Mouse (Mus musculus) bone marrow, adult 2 months (tissue): ENCODE data around the gene Plac9a. TPM values are rescaled to one million over a fixed set of nuclear protein-coding genes. Genes with fewer than 3 reads are reported as not detected.
"Not testable (repeated sequence)": the region's sequence is repeated elsewhere in the genome, so short reads cannot be mapped to it uniquely, and the experiment has no call there.

Experiments
- H3K27ac ChIP-seq: fragments of 200-500 bp; 2 replicates; pipeline ENCODE4 v1.5.1; 2012; ENCODE audit warnings: low read depth, mild to moderate bottlenecking, control low read depth, inconsistent platforms, low read length; ENCODE audit not compliant: control insufficient read depth, poor library complexity, insufficient read depth
- H3K4me1 ChIP-seq: fragments of 200-500 bp; 2 replicates; pipeline ENCODE4 v1.6.1; 2011; ENCODE audit warnings: low read length; ENCODE audit not compliant: control insufficient read depth, insufficient read depth
- H3K4me3 ChIP-seq: fragments of 200-500 bp; replicated peaks from 2 replicates; pipeline ENCODE3; 2011; ENCODE audit warnings: mild to moderate bottlenecking, low read depth, low read length, control low read depth; ENCODE audit not compliant: control insufficient read depth
- CTCF ChIP-seq: fragments of 200-500 bp; IDR thresholded peaks from 2 replicates; pipeline ENCODE4 v1.5.1; 2011; ENCODE audit warnings: low read length, control low read depth; ENCODE audit not compliant: control insufficient read depth, insufficient read depth
- POLR2A ChIP-seq: fragments of 200-500 bp; IDR thresholded peaks from 2 replicates; pipeline ENCODE4 v1.6.1; 2011; ENCODE audit warnings: low read depth, mild to moderate bottlenecking, control low read depth, low read length, borderline replicate concordance; ENCODE audit not compliant: control insufficient read depth
- WGBS: fragments of 180-500 bp; shearing (Covaris S2); methylation state at CpG from one replicate; pipeline ENCODE4 v1.1.7; 2018; 5-methylcytosine and 5-hydroxymethylcytosine counted together
- polyA plus RNA-seq: library from polyadenylated mRNA; stranded (reverse); fragments of >200 nt; gene quantifications from 2 replicates; pipeline ENCODE4 v1.2.4, GENCODE M21; 2011; ENCODE audit warnings: low replicate concordance; ENCODE audit not compliant: missing spikeins, insufficient read depth, insufficient read length

Gene Plac9a
- polyA plus RNA-seq, 1 experiment: not detected

GRCm38 (mm10) chr14:25876640-25877039, 26.3 kb downstream of the Plac9a start:
- not testable (repeated sequence) for H3K4me1 ChIP-seq, H3K27ac ChIP-seq, H3K4me3 ChIP-seq
- no CpG with 5 or more reads among the region's 7 CpGs for WGBS

- H3K4me3 ChIP-seq: no peak overlapping the region
- H3K4me1 ChIP-seq: no peaks in the 10 kb centered on the region
- 87% methylated on average over 8 of the region's 8 CpGs for WGBS
- TF ChIP-seq POLR2A: no peak
- no peak for TF ChIP-seq CTCF
- no peak overlapping the region for H3K27ac ChIP-seq
These were observed 30.2 kb downstream of the Plac9a start for GRCm38 (mm10) chr14:25872461-25873415.

DNA sequence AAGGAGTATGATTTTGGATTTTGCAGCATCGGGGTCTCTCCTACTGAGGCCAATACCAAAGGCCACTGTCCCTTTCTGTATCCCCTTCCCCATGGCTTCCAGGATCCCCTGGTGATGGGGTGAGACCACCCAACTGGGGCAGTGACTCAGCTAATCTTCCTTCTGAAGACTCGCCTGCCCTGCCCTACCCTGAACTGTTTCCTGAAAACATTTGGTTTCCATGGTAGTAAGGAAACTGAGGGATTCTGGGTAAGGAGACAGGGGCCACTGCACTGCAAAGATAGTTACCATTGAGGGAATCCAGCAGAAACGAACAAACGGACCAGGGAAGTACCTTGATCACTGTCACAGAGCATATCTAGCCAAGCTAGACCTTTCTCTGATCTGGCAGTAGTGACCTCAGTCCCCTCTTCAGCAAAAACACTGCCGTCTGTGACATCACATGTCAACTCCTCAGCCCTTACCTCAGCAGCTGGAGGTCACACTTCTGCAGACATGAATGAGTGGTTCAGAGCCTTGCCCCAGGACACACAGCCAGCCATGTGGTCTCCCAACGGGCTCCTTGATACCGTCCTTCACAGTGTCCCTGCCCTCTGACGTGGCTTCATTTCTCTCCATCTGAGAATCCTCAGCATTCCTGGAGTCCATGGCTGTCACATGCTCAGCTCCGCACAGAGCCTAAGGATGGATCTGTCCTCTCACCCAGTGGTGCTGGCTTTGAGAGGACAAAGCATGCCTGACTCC, 33.6 kb downstream of the Plac9a start:
- TF ChIP-seq CTCF: no peak
- Histone ChIP-seq H3K4me1 (peaks cover 2% of the 10 kb centered on the region; the same call in 1 of the 2 replicates), H3K4me3 (no peak overlapping the region), H3K27ac (no peak overlapping the region)
- 62% methylated on average over 9 of the region's 9 CpGs for WGBS

- H3K27ac ChIP-seq: no peak overlapping the region
- TF ChIP-seq POLR2A: no peak
- TF ChIP-seq CTCF: no peak
- peaks cover 2% of the 10 kb centered on the region; the same call in 1 of the 2 replicates for H3K4me1 ChIP-seq
- 59% methylated on average over 4 of the region's 4 CpGs for WGBS
- H3K4me3 ChIP-seq: no peak overlapping the region
These were observed 34.2 kb downstream of the Plac9a start for GRCm38 (mm10) chr14:25868706-25869105.

DNA sequence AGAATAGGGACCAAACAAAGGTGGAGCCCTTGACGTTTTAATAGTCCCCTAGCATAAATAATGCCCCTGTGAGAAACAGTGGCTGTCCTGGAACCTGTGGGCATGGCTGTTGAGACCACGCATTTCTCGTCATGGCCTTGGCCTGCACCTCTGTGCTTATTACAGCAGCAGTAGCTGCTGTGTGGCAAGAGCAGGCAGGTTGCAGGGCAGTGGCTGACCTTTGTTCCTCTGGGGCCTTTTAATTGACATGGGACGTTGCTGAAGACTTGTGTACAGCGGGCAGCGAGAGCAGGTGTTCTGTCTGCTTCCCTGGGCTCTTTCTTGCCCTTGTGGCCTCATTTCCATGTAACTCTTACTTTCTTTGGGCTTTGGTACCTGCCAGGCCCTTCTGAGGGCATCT, 35.1 kb downstream of the Plac9a start:
- 51% methylated on average over 6 of the region's 6 CpGs for WGBS
- Histone ChIP-seq H3K27ac (no peak overlapping the region), H3K4me1 (peaks cover 2% of the 10 kb centered on the region; the same call in 1 of the 2 replicates), H3K4me3 (no peak overlapping the region)
- TF ChIP-seq POLR2A (no peak), CTCF (no peak)

- TF ChIP-seq POLR2A (no peak), CTCF (no peak)
These were observed 36.1 kb downstream of the Plac9a start for GRCm38 (mm10) chr14:25866832-25867231.

DNA sequence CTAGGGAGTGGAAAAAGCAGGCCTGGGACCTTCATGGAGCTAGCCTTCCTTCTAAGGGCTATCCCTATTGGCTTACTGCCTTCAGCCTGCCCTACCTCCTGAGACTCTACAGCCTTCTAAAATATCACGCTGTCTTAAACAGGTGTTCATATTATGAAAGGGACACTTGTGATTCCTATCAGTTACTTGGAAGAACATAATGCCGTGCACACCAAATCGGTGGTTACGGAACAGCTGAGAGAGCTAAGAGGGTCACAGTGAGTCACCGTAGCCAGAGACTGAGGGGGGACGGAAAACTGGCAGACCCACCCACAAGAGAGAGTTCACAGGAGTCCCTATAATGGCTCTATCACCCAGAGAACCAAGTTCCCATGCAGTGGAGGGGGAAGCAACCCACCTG, 36.5 kb downstream of the Plac9a start:
- TF ChIP-seq CTCF: no peak
- TF ChIP-seq POLR2A: no peak
- Histone ChIP-seq H3K4me1 (peaks cover 5% of the 10 kb centered on the region), H3K4me3 (no peak overlapping the region), H3K27ac (no peak overlapping the region)
- WGBS: 88% methylated on average over 6 of the region's 6 CpGs

More at GRCm38 (mm10) chr14:25866832-25867231, 36.1 kb downstream of the Plac9a start:
- WGBS: 88% methylated on average over 11 of the region's 11 CpGs
- no peak overlapping the region for H3K27ac ChIP-seq
- peaks cover 2% of the 10 kb centered on the region for H3K4me1 ChIP-seq
- no peak overlapping the region for H3K4me3 ChIP-seq

DNA sequence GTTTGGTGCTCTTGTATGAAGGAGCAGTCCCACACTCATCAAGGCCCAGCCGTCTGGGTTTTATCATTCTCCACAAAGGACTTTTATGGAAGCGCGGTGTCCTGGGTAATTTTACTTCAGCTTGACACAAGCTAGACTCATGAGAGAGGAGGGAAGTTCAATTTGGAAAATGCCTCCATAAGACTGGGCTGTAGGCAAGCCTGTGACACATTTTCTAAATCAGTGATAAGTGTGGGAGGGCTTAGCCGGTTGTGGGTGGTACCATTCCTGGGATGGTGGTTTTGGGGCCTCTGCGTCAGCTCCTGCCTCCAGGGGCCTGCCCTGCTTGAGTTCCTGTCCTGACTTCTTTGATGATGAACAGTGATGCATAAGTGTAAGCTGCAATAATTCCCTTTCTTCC, 37.6 kb downstream of the Plac9a start:
- peaks cover 5% of the 10 kb centered on the region for H3K4me1 ChIP-seq
- H3K4me3 ChIP-seq: no peak overlapping the region
- no peak overlapping the region for H3K27ac ChIP-seq
- WGBS: 81% methylated on average over 5 of the region's 5 CpGs
- TF ChIP-seq CTCF (no peak), POLR2A (no peak)
